Mouse (Mus musculus): ENCODE data around the gene Hist1h4a.

Gene Hist1h4a

GRCm38 (mm10) chr13:23757921-23758320 is 3.1 kb downstream of the Hist1h4a start:
- DNase-seq (ENCODE audit: low read depth) = peak; percentile 23

- peak; percentile 69 for DNase-seq (ENCODE audit: low read depth)
These were observed 3.7 kb downstream of the Hist1h4a start for GRCm38 (mm10) chr13:23757211-23757773.

- peak; percentile 95 for DNase-seq (ENCODE audit: low read depth)
These were observed 4.2 kb downstream of the Hist1h4a start, which contains the start of gene Hist1h4b for GRCm38 (mm10) chr13:23756790-23757189. Gene Hist1h4b (plus strand): TSS chr13:23757013.

GRCm38 (mm10) chr13:23755000-23755399 is 6.0 kb downstream of the Hist1h4a start:
- DNase-seq (ENCODE audit: low read depth) = no peak

- peak; percentile 18 for DNase-seq (ENCODE audit: low read depth)
These were observed 7.5 kb downstream of the Hist1h4a start for GRCm38 (mm10) chr13:23753314-23754078.

- DNase-seq (ENCODE audit: low read depth) = peak; percentile 57
These were observed 8.3 kb downstream of the Hist1h4a start for GRCm38 (mm10) chr13:23752742-23753172.

- peak; percentile 95 for DNase-seq (ENCODE audit: low read depth)
These were observed 8.8 kb downstream of the Hist1h4a start, which contains the start of gene Hist1h3b for GRCm38 (mm10) chr13:23752067-23752741. Gene Hist1h3b (plus strand): TSS chr13:23752267.

- peak; percentile 73 for DNase-seq (ENCODE audit: low read depth)
These were observed 9.5 kb downstream of the Hist1h4a start for GRCm38 (mm10) chr13:23751478-23751956.

GRCm38 (mm10) chr13:23750839-23751477 is 10.1 kb downstream of the Hist1h4a start, which contains the start of gene Hist1h2ab:
Gene Hist1h2ab (plus strand): TSS chr13:23751126.
- peak; percentile 87 for DNase-seq (ENCODE audit: low read depth)

- peak; percentile 25 for DNase-seq (ENCODE audit: low read depth)
These were observed 11.4 kb downstream of the Hist1h4a start for GRCm38 (mm10) chr13:23749563-23750121.

- DNase-seq (ENCODE audit: low read depth) = peak; percentile 37
These were observed 13.1 kb downstream of the Hist1h4a start for GRCm38 (mm10) chr13:23747892-23748288.

- peak; percentile 74 for DNase-seq (ENCODE audit: low read depth)
These were observed 13.7 kb downstream of the Hist1h4a start for GRCm38 (mm10) chr13:23747081-23747891.

- peak; percentile 93 for DNase-seq (ENCODE audit: low read depth)
These were observed 14.6 kb downstream of the Hist1h4a start, which contains the start of gene Hist1h2bb for GRCm38 (mm10) chr13:23746201-23747080. Gene Hist1h2bb (plus strand): TSS chr13:23746734.

- DNase-seq (ENCODE audit: low read depth) = peak; percentile 80
These were observed 15.5 kb downstream of the Hist1h4a start, which contains the start of gene Hist1h3c for GRCm38 (mm10) chr13:23745381-23746161. Gene Hist1h3c (minus strand): TSS chr13:23745602.

GRCm38 (mm10) chr13:23744421-23745380 is 16.3 kb downstream of the Hist1h4a start:
- DNase-seq (ENCODE audit: low read depth) = peak; percentile 57

GRCm38 (mm10) chr13:23743963-23744362 is 17.1 kb downstream of the Hist1h4a start:
- peak; percentile 18 for DNase-seq (ENCODE audit: low read depth)

GRCm38 (mm10) chr13:23743215-23743614 is 17.8 kb downstream of the Hist1h4a start:
- no peak for DNase-seq (ENCODE audit: low read depth)
